Mouse (Mus musculus): ENCODE data around the gene Cwc25.
A peak's percentile ranks its signal among the peaks of the same experiment; 100 is the strongest.
"Not testable (repeated sequence)": the region's sequence is repeated elsewhere in the genome, so short reads cannot be mapped to it uniquely, and the experiment has no call there.

Cwc25 gene

GRCm38 (mm10) chr11:97728730-97729129, 37.6 kb downstream of the Cwc25 start:
- DNase-seq (ENCODE audit: low spot score in 2 of 2), result no peak

- peak; percentile 50 to 58 for DNase-seq (ENCODE audit: low spot score in 2 of 2)
Observed at GRCm38 (mm10) chr11:97728311-97728710, 38.0 kb downstream of the Cwc25 start.

GRCm38 (mm10) chr11:97723709-97724108, 42.6 kb downstream of the Cwc25 start:
- no peak for DNase-seq (ENCODE audit: low spot score in 2 of 2)

- no peak for DNase-seq (ENCODE audit: low spot score in 2 of 2)
Observed at GRCm38 (mm10) chr11:97721338-97721737, 45.0 kb downstream of the Cwc25 start.

GRCm38 (mm10) chr11:97719041-97719440, 47.3 kb downstream of the Cwc25 start:
- no peak for DNase-seq (ENCODE audit: low spot score in 2 of 2)

- peak; percentile 67 to 75 for DNase-seq (ENCODE audit: low spot score in 2 of 2)
Observed at GRCm38 (mm10) chr11:97718281-97718860, 48.0 kb downstream of the Cwc25 start.

- DNase-seq (ENCODE audit: low spot score in 2 of 2), result no peak
Observed at GRCm38 (mm10) chr11:97717369-97718280, 48.7 kb downstream of the Cwc25 start.

GRCm38 (mm10) chr11:97716021-97716420, 50.3 kb downstream of the Cwc25 start:
- no peak for DNase-seq (ENCODE audit: low spot score in 2 of 2)

- DNase-seq (ENCODE audit: low spot score in 2 of 2), result no peak
Observed at GRCm38 (mm10) chr11:97714784-97715760, 51.3 kb downstream of the Cwc25 start.

- DNase-seq (ENCODE audit: low spot score in 2 of 2), result no peak
Observed at GRCm38 (mm10) chr11:97714356-97714755, 52.0 kb downstream of the Cwc25 start.

- no peak for DNase-seq (ENCODE audit: low spot score in 2 of 2)
Observed at GRCm38 (mm10) chr11:97713896-97714295, 52.5 kb downstream of the Cwc25 start.

- no peak for DNase-seq (ENCODE audit: low spot score in 2 of 2)
Observed at GRCm38 (mm10) chr11:97712286-97712685, 54.1 kb downstream of the Cwc25 start.

GRCm38 (mm10) chr11:97711200-97711900, 55.0 kb downstream of the Cwc25 start:
- DNase-seq (ENCODE audit: low spot score in 2 of 2), result no peak

GRCm38 (mm10) chr11:97710067-97710466, 56.3 kb downstream of the Cwc25 start:
- not testable (repeated sequence) for DNase-seq (ENCODE audit: low spot score in 2 of 2)

GRCm38 (mm10) chr11:97703039-97703826, 63.1 kb downstream of the Cwc25 start, which contains the start of gene Psmb3:
TSS of gene Psmb3 (plus strand) at chr11:97703399.
- peak; percentile 98 for DNase-seq (ENCODE audit: low spot score in 2 of 2)

- peak; percentile 84 to 88 for DNase-seq (ENCODE audit: low spot score in 2 of 2)
Observed at GRCm38 (mm10) chr11:97702393-97702745, 64.0 kb downstream of the Cwc25 start.

- DNase-seq (ENCODE audit: low spot score in 2 of 2), result no peak
Observed at GRCm38 (mm10) chr11:97701581-97702392, 64.6 kb downstream of the Cwc25 start.

GRCm38 (mm10) chr11:97700746-97701580, 65.4 kb downstream of the Cwc25 start:
- DNase-seq (ENCODE audit: low spot score in 2 of 2), result no peak
